In genomic region chr4:124802309-124803260, GRCm38 (mm10) we compare ENCODE assay signal across 8 mouse cellular contexts. TPM values are rescaled to one million over a fixed set of nuclear protein-coding genes. Genes with fewer than 3 reads are reported as not detected.
A peak's percentile ranks its signal among the peaks of the same experiment; 100 is the strongest.
DNase-seq lines count a peak whose midpoint lies in the region; ATAC-seq lines count a peak whose summit lies in the region.

No protein-coding gene starts in this region.

- peak overlapping the region; percentile 84 for H3K4me3 ChIP-seq in hindbrain, embryonic 14.5 days (replicated peaks; ENCODE audit: low read length)

- peaks cover 11% of the 10 kb centered on the region for H3K4me1 ChIP-seq in hindbrain, embryonic 14.5 days (replicated peaks; ENCODE audit: control insufficient read depth, insufficient read depth, low read length)

- H3K4me2 ChIP-seq in hindbrain, embryonic 14.5 days (replicated peaks): peak overlapping the region; percentile 93

- WGBS in hindbrain, embryonic 14.5 days: 2% methylated on average over 53 of the region's 53 CpGs

- H3K9ac ChIP-seq in hindbrain, embryonic 14.5 days: peak overlapping the region; percentile 85

- H3K27ac ChIP-seq in hindbrain, embryonic 14.5 days: peak overlapping the region; percentile 91

- H3K9me3 ChIP-seq in hindbrain, embryonic 14.5 days (ENCODE audit: control insufficient read depth, low read length): no peaks in the 10 kb centered on the region

- ATAC-seq in hindbrain, embryonic 14.5 days (ENCODE audit: low FRiP score): peak; percentile 99

- peak; percentile 98 for DNase-seq in NIH3T3 (ENCODE audit: low read depth)
- peak; percentile 97 for DNase-seq in cerebellum, postnatal 10 days
- peak; percentile 92 to 93 for DNase-seq in frontal cortex, postnatal 14 days (ENCODE audit: low spot score in 2 of 2)
- DNase-seq in hindbrain, embryonic 14.5 days (ENCODE audit: low spot score): peak; percentile 97
- DNase-seq in layer of hippocampus, postnatal 36 days: peak; percentile 96 to 97
- peak; percentile 97 for DNase-seq in lung, postnatal 36 days
- peak; percentile 99 for DNase-seq in retina, postnatal 1 day
- DNase-seq in urinary bladder, adult 18-20 months (ENCODE audit: low spot score in 2 of 2): peak; percentile 90 to 96

- H3K27me3 ChIP-seq in hindbrain, embryonic 14.5 days (ENCODE audit: control insufficient read depth, insufficient read depth, low read length): no peaks in the 10 kb centered on the region

- peaks cover 65% of the 10 kb centered on the region for H3K36me3 ChIP-seq in hindbrain, embryonic 14.5 days (replicated peaks; ENCODE audit: control insufficient read depth, insufficient read depth)

RNA-seq across cellular contexts. Expression of gene Mtf1, which starts 0.7 kb away (rescaled TPM):
- 10.6 and 13.2 TPM in 2 replicates for polyA plus RNA-seq in hindbrain, embryonic 14.5 days (2014; fragmentation: Nextera tagmentation; extraction: Ambion mirVana)
- total RNA-seq in layer of hippocampus, postnatal 36 days (2021): 10 to 100 TPM; 25.1 to 29.6 TPM

RNA-seq across cellular contexts. Expression of gene Yrdc, which starts 47.9 kb away (rescaled TPM):
- polyA plus RNA-seq in hindbrain, embryonic 14.5 days (2014; fragmentation: Nextera tagmentation; extraction: Ambion mirVana): 54.2 and 55.1 TPM in 2 replicates
- total RNA-seq in layer of hippocampus, postnatal 36 days (2021): 10 to 100 TPM; 32.0 to 33.5 TPM

RNA-seq across cellular contexts. Expression of gene 1110065P20Rik, which starts 48.4 kb away (rescaled TPM):
- polyA plus RNA-seq in hindbrain, embryonic 14.5 days (2014; fragmentation: Nextera tagmentation; extraction: Ambion mirVana): 93.5 and 102 TPM in 2 replicates
- total RNA-seq in layer of hippocampus, postnatal 36 days (2021): 10 to 100 TPM; 87.1 to 93.6 TPM

RNA-seq across cellular contexts. Expression of gene Maneal, which starts 59.4 kb away (rescaled TPM):
- 16.9 and 17.6 TPM in 2 replicates for polyA plus RNA-seq in hindbrain, embryonic 14.5 days (2014; fragmentation: Nextera tagmentation; extraction: Ambion mirVana)
- 10 to 100 TPM; 50.6 to 52.1 TPM for total RNA-seq in layer of hippocampus, postnatal 36 days (2021)

Comparison
In these comparisons a context has a peak if more than half of its experiments do, and no peak if none do; other contexts are left out.
1. Peak in every context shown above with its lines: DNase-seq, ATAC-seq, H3K4me3 ChIP-seq and H3K27ac ChIP-seq.